Mouse (Mus musculus) embryo, embryonic 11.5 days (tissue): Measurements from ENCODE around the gene Tdrd7.
A peak's percentile ranks its signal among the peaks of the same experiment; 100 is the strongest.

ENCODE experiments used
- DNase-seq: peaks from one replicate; pipeline ENCODE4 v3.0.0-alpha.2; 2012; ENCODE audit warnings: low read depth, low spot score

The Tdrd7 gene

GRCm38 (mm10) chr4:45964771-45965439 is at the start of gene Tdrd7:
Tdrd7 (plus strand) TSS chr4:45965334.
- DNase-seq, result no peak

GRCm38 (mm10) chr4:45917091-45917490 is 48.0 kb upstream of the Tdrd7 start:
- no peak for DNase-seq

- DNase-seq, result no peak
Measured at GRCm38 (mm10) chr4:45921663-45922435, 43.3 kb upstream of the Tdrd7 start.

- no peak for DNase-seq
Measured at GRCm38 (mm10) chr4:45924011-45924410, 41.1 kb upstream of the Tdrd7 start.

GRCm38 (mm10) chr4:45928561-45928960 is 36.6 kb upstream of the Tdrd7 start:
- DNase-seq, result no peak

- DNase-seq, result peak; percentile 44
Measured at GRCm38 (mm10) chr4:45941628-45942044, 23.5 kb upstream of the Tdrd7 start.

GRCm38 (mm10) chr4:45947729-45948128 is 17.4 kb upstream of the Tdrd7 start:
- DNase-seq, result no peak

GRCm38 (mm10) chr4:45949109-45949848 is 15.9 kb upstream of the Tdrd7 start:
- DNase-seq, result no peak

GRCm38 (mm10) chr4:45951830-45952229 is 13.3 kb upstream of the Tdrd7 start:
- no peak for DNase-seq

GRCm38 (mm10) chr4:45953025-45953919 is 11.9 kb upstream of the Tdrd7 start:
- no peak for DNase-seq

- no peak for DNase-seq
Measured at GRCm38 (mm10) chr4:45955235-45955634, 9.9 kb upstream of the Tdrd7 start.

GRCm38 (mm10) chr4:45956131-45956530 is 9.0 kb upstream of the Tdrd7 start:
- DNase-seq, result no peak

- DNase-seq, result no peak
Measured at GRCm38 (mm10) chr4:45956706-45957105, 8.4 kb upstream of the Tdrd7 start.

- DNase-seq, result no peak
Measured at GRCm38 (mm10) chr4:45965737-45966447, 758 bp downstream of the Tdrd7 start.

- DNase-seq, result no peak
Measured at GRCm38 (mm10) chr4:45966716-45967115, 1.6 kb downstream of the Tdrd7 start.

- DNase-seq, result no peak
Measured at GRCm38 (mm10) chr4:45967479-45968341, 2.6 kb downstream of the Tdrd7 start.

GRCm38 (mm10) chr4:45969051-45969450 is 3.9 kb downstream of the Tdrd7 start:
- no peak for DNase-seq

- DNase-seq, result no peak
Measured at GRCm38 (mm10) chr4:45970048-45970560, 5.0 kb downstream of the Tdrd7 start.

- peak; percentile 92 for DNase-seq
Measured at GRCm38 (mm10) chr4:45971806-45972447, 6.8 kb downstream of the Tdrd7 start.
